Mouse (Mus musculus) MEL (cell line): Measurements from ENCODE around the gene Sdhaf3. TPM values are rescaled to one million over a fixed set of nuclear protein-coding genes. Genes with fewer than 3 reads are reported as not detected.
"Not testable (repeated sequence)": the region's sequence is repeated elsewhere in the genome, so short reads cannot be mapped to it uniquely, and the experiment has no call there.

ENCODE experiments used
- DNase-seq: peaks from one replicate; pipeline ENCODE4 v3.0.0; 2011; ENCODE audit warnings: low read depth, low spot score
- H3K27ac ChIP-seq: 2 replicates; pipeline ENCODE4 v1.5.1; 2012; ENCODE audit warnings: low read depth, mild to moderate bottlenecking, control low read depth, low read length, moderate library complexity; ENCODE audit not compliant: control insufficient read depth
- H3K27me3 ChIP-seq, 2 experiments: fragments of 150-350 bp in 1 of 2; sonication (generic) in 1 of 2; 2 replicates each; pipeline ENCODE4 v1.6.1; 2012; ENCODE audit warnings: low read length in 2 of 2, mild to moderate bottlenecking in 2 of 2, improper control_type of control experiment in 1 of 2, moderate library complexity in 1 of 2; ENCODE audit not compliant: insufficient read depth in 2 of 2, control insufficient read depth in 1 of 2
- H3K36me3 ChIP-seq, 2 experiments: 2 replicates each; pipeline ENCODE4 v1.6.1; 2012 to 2014; ENCODE audit warnings: low read length in 2 of 2, improper control_type of control experiment in 1 of 2, inconsistent platforms in 1 of 2, mild to moderate bottlenecking in 1 of 2; ENCODE audit not compliant: insufficient read depth in 2 of 2, control insufficient read depth in 1 of 2
- H3K4me1 ChIP-seq, 2 experiments: fragments of 150-350 bp in 1 of 2; sonication (generic) in 1 of 2; 2 replicates each; pipeline ENCODE4 v1.6.1; 2012; ENCODE audit warnings: low read length in 2 of 2, improper control_type of control experiment in 1 of 2, mild to moderate bottlenecking in 1 of 2; ENCODE audit not compliant: insufficient read depth in 2 of 2, control insufficient read depth in 1 of 2
- H3K4me3 ChIP-seq, 2 experiments: fragments of 150-350 bp in 1 of 2; sonication (generic) in 1 of 2; 2 replicates each; pipeline ENCODE4 v1.5.1; 2012; ENCODE audit warnings: low read depth in 2 of 2, low read length in 2 of 2, mild to moderate bottlenecking in 2 of 2, moderate library complexity in 2 of 2, control low read depth in 1 of 2, improper control_type of control experiment in 1 of 2; ENCODE audit not compliant: control insufficient read depth in 1 of 2, insufficient read depth in 1 of 2
- H3K79me2 ChIP-seq: 2 replicates; pipeline ENCODE4 v1.6.1; 2012; ENCODE audit warnings: mild to moderate bottlenecking, low read length, moderate library complexity; ENCODE audit not compliant: control insufficient read depth, poor library complexity, insufficient read depth
- H3K9ac ChIP-seq: 2 replicates; pipeline ENCODE4 v1.6.1; 2012; ENCODE audit warnings: low read depth, mild to moderate bottlenecking, control low read depth, low read length, moderate library complexity; ENCODE audit not compliant: control insufficient read depth, poor library complexity, severe bottlenecking
- H3K9me3 ChIP-seq: fragments of 150-350 bp; sonication (generic); replicated peaks from 2 replicates; pipeline ENCODE4 v1.6.1; 2012; ENCODE audit warnings: mild to moderate bottlenecking, low read length, improper control_type of control experiment, moderate library complexity; ENCODE audit not compliant: insufficient read depth
- CHD1 ChIP-seq: IDR thresholded peaks from 2 replicates; pipeline ENCODE4 v1.6.1; 2012; ENCODE audit warnings: low read depth, mild to moderate bottlenecking, inconsistent platforms, low read length, improper control_type of control experiment
- CHD2 ChIP-seq: IDR thresholded peaks from 2 replicates; pipeline ENCODE4 v1.6.1; 2011; ENCODE audit warnings: low read length, improper control_type of control experiment
- CTCF ChIP-seq, 3 experiments: IDR thresholded peaks in 2 of 3; conservative IDR thresholded peaks in 1 of 3; 2 replicates each; pipeline ENCODE4 v1.5.1; 2011 to 2012; ENCODE audit warnings: low read length in 3 of 3, low read depth in 2 of 3, mild to moderate bottlenecking in 2 of 3, improper control_type of control experiment in 1 of 3, inconsistent platforms in 1 of 3, mixed read lengths in 1 of 3, moderate library complexity in 1 of 3; ENCODE audit not compliant: control insufficient read depth in 1 of 3, insufficient read depth in 1 of 3, poor library complexity in 1 of 3, severe bottlenecking in 1 of 3
- ELF1 ChIP-seq: IDR thresholded peaks from 2 replicates; pipeline ENCODE4 v1.6.1; 2014; ENCODE audit warnings: low read depth, mild to moderate bottlenecking, inconsistent platforms, low read length, improper control_type of control experiment, moderate library complexity
- EP300 ChIP-seq, 2 experiments: IDR thresholded peaks; 2 replicates each; pipeline ENCODE4 v1.6.1; 2011; ENCODE audit warnings: improper control_type of control experiment in 2 of 2, low read length in 2 of 2, low read depth in 1 of 2, mild to moderate bottlenecking in 1 of 2
- GATA1 ChIP-seq: IDR thresholded peaks from 2 replicates; pipeline ENCODE4 v1.6.1; 2011; ENCODE audit warnings: low read depth, low read length, improper control_type of control experiment
- JUND ChIP-seq: IDR thresholded peaks from 2 replicates; pipeline ENCODE4 v1.6.1; 2011; ENCODE audit warnings: low read depth, mild to moderate bottlenecking, improper control_type of control experiment, low read length
- KAT2A ChIP-seq: conservative IDR thresholded peaks from 2 replicates; pipeline ENCODE4 v1.6.1; 2012; ENCODE audit warnings: low read depth, low read length, improper control_type of control experiment, inconsistent platforms
- MAFK ChIP-seq: IDR thresholded peaks from 2 replicates; pipeline ENCODE4 v1.6.1; 2011; ENCODE audit warnings: low read depth, mild to moderate bottlenecking, low read length, improper control_type of control experiment, borderline replicate concordance
- MAX ChIP-seq: IDR thresholded peaks from 2 replicates; pipeline ENCODE4 v1.6.1; 2011; ENCODE audit warnings: low read length, improper control_type of control experiment
- MAZ ChIP-seq: IDR thresholded peaks from 2 replicates; pipeline ENCODE4 v1.6.1; 2012; ENCODE audit warnings: low read depth, mild to moderate bottlenecking, inconsistent platforms, low read length, improper control_type of control experiment
- MXI1 ChIP-seq: IDR thresholded peaks from 2 replicates; pipeline ENCODE4 v1.6.1; 2011; ENCODE audit warnings: mild to moderate bottlenecking, low read depth, low read length, improper control_type of control experiment
- NRF1 ChIP-seq: IDR thresholded peaks from 2 replicates; pipeline ENCODE4 v1.6.1; 2014; ENCODE audit warnings: low read depth, mild to moderate bottlenecking, inconsistent platforms, low read length, improper control_type of control experiment, moderate library complexity; ENCODE audit not compliant: poor library complexity, insufficient read depth, severe bottlenecking
- POLR2A ChIP-seq, 2 experiments: IDR thresholded peaks; 2 replicates each; pipeline ENCODE4 v1.6.1; 2011 to 2012; ENCODE audit warnings: low read length in 2 of 2, mild to moderate bottlenecking in 2 of 2, control low read depth in 1 of 2, improper control_type of control experiment in 1 of 2, low read depth in 1 of 2, moderate library complexity in 1 of 2; ENCODE audit not compliant: control insufficient read depth in 1 of 2, insufficient read depth in 1 of 2, poor library complexity in 1 of 2
- RAD21 ChIP-seq: IDR thresholded peaks from 2 replicates; pipeline ENCODE4 v1.6.1; 2011; ENCODE audit warnings: mild to moderate bottlenecking, low read depth, low read length, improper control_type of control experiment
- RCOR1 ChIP-seq: IDR thresholded peaks from 2 replicates; pipeline ENCODE4 v1.6.1; 2012; ENCODE audit warnings: low read depth, mild to moderate bottlenecking, inconsistent platforms, low read length, improper control_type of control experiment
- SMC3 ChIP-seq: IDR thresholded peaks from 2 replicates; pipeline ENCODE4 v1.6.1; 2011; ENCODE audit warnings: low read depth, low read length, improper control_type of control experiment
- USF2 ChIP-seq, 2 experiments: IDR thresholded peaks; 2 replicates each; pipeline ENCODE4 v1.6.1; 2011 to 2012; ENCODE audit warnings: improper control_type of control experiment in 2 of 2, low read length in 2 of 2, borderline replicate concordance in 1 of 2, inconsistent platforms in 1 of 2, low read depth in 1 of 2, mild to moderate bottlenecking in 1 of 2; ENCODE audit not compliant: insufficient read depth in 1 of 2
- polyA plus RNA-seq, 2 experiments: library from polyadenylated mRNA; stranded (reverse) in 1 of 2; unstranded in 1 of 2; fragments of >175 nt in 1 of 2; fragments of >200 nt in 1 of 2; gene quantifications; 2 replicates each; pipeline versions ENCODE4 v1.2.1 to v1.2.4; 2012; ENCODE audit warnings: low replicate concordance in 2 of 2, low read depth in 1 of 2; ENCODE audit not compliant: insufficient read length in 2 of 2, insufficient read depth in 1 of 2, missing spikeins in 1 of 2
- total RNA-seq: library from RNA; depleted of rRNA; stranded (reverse); fragments of 300-350 nt; gene quantifications from 2 replicates; pipeline ENCODE4 v1.2.3, GENCODE M21; 2012

The Sdhaf3 gene
- total and polyA plus RNA-seq, 3 experiments: 6.1 to 44.7 (median 7.5) TPM

DNA sequence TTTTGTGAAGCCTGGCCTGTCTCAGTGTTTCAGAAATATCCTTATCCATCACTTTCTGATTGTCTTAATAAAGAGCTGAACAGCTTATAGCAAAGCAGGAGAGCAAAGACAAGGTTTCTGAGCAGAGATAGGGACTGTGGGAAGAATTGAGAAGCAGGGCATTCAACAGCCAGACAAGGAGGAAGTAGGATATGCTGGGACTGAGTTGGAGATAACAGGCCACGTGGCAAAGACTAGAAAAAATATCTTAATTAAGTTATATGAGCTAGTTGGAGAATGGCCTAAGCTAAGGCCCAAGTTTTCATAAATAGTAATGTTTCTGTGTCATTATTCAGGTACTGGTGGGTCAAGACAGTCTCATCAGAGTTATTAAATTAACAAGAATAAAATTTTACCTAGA, 8.2 kb upstream of the Sdhaf3 start (continued):
- TF ChIP-seq MXI1 (peak; percentile 73; the same call in 1 of the 2 replicates), CHD1 (no peak), POLR2A (IDR thresholded peaks at IDR 0.05; ENCODE audit: control insufficient read depth in 1 of 2, insufficient read depth in 1 of 2, low read depth in 1 of 2, low read length in 2 of 2, poor library complexity in 1 of 2) (no peak), RAD21 (no peak)
- TF ChIP-seq, all 39 proteins: peak for 12

DNA sequence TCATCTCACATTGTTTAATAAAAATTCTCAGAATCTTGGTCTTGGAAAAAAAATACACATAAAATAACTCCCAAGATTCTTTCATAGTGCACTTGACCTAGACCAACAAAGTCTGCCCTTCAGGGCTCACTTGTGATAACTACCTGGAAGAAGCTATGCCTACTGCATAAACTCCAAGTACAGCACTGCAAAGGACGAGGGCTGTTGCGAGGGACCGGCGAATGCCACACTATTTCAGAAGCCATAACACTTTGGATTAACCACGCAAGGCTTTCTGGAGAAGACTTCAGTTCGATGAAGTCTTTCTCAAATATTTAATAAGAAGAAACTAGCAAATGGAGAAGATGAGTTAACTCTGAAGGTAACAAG, 425 bp upstream of the Sdhaf3 start:
- Histone ChIP-seq H3K4me1 (peaks cover 0 to 3% of the 10 kb centered on the region in 2 experiments; a peak in 2 of 4 replicates), H3K9ac (peak overlapping the region; percentile 52), H3K79me2 (peaks cover 5% of the 10 kb centered on the region), H3K27me3 (no peaks in the 10 kb centered on the region), H3K27ac (peak overlapping the region; percentile 46), H3K36me3 (no peaks in the 10 kb centered on the region), H3K4me3 (peak overlapping the region; percentile 37 to 57), H3K9me3 (no peaks in the 10 kb centered on the region)
- TF ChIP-seq CHD2: no peak
- no peak for DNase-seq

DNA sequence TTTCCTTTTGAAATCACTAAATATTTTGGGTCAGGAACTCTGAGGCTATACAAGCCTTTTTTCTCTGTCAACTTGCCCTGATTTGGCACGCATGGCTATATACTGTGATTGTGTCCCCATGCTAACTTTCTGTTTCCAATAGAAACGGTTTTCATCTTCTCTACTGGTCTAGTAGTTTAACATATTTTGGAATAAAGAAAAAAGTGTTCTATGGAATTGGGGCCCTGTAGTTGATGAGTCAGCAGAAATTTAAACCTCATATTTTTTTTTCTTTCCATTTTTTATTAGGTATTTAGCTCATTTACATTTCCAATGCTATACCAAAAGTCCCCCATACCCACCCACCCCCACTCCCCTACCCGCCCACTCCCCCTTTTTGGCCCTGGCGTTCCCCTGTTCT, 3.4 kb downstream of the Sdhaf3 start:
- not testable (repeated sequence) for H3K27me3 ChIP-seq, H3K36me3 ChIP-seq, DNase-seq, H3K4me3 ChIP-seq, H3K9ac ChIP-seq, H3K27ac ChIP-seq, H3K79me2 ChIP-seq, H3K9me3 ChIP-seq, H3K4me1 ChIP-seq
- TF ChIP-seq MAFK: peak; percentile 83

DNA sequence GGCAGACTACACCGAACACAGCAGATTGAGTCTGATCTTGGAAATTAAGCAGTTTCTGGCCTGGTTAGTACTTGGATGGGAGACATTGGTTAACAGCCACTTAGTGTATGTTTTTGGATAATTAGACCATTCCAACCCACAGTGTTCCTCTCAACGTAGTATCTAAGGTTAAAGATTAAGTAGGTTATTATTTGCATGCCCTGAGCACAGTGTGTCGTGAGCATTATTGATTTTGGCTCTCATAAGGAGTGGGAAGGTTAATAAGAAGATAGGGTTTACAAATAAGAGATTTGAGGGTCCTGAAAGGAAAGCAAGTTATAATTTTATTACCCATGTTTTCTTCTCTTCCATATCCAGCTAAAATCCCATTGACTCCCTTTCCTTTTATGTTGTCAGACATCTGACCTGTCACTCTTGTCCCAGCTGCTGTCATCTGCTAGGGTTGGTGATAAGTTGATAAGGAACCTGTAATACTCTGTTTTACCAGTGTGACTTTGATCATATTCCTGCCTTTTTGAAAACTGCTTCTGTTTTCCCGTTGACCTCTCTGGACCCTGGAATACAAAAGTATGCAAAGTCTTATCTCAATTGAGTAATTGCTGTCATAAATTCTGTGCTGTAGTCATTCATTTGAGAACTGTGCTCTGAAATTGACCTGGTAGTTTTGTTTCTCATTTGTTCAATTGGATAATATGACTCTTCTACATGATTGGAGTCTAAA, 41.6 kb downstream of the Sdhaf3 start:
- Histone ChIP-seq H3K9ac (no peak overlapping the region), H3K4me3 (no peak overlapping the region), H3K4me1 (no peaks in the 10 kb centered on the region), H3K27ac (no peak overlapping the region), H3K27me3 (no peaks in the 10 kb centered on the region), H3K9me3 (no peaks in the 10 kb centered on the region), H3K79me2 (no peaks in the 10 kb centered on the region), H3K36me3 (no peaks in the 10 kb centered on the region)
- no peak for DNase-seq
- TF ChIP-seq SMC3: no peak

DNA sequence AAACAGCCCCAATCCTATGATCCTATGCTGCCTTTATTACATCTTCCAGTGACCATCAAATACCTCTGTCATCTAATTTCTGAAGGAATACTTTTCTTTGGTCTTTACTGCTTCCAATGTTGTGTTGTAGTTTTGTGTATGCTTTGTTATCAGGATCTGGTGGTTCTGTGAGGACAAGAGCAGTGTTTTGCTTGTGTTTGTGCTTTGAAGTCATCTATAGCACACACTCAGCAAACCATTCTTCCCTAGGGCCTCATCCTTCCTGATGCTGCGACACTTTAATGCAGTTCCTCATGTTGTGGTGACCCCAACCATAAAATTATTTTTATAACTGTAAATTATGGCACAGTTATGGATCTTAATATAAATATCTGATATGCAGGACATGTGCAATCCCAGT, 42.2 kb downstream of the Sdhaf3 start:
- H3K9me3 ChIP-seq: no peaks in the 10 kb centered on the region
- no peaks in the 10 kb centered on the region for H3K36me3 ChIP-seq
- no peaks in the 10 kb centered on the region for H3K27me3 ChIP-seq
- H3K27ac ChIP-seq: no peak overlapping the region
- no peak for DNase-seq
- H3K9ac ChIP-seq: no peak overlapping the region
- no peak overlapping the region for H3K4me3 ChIP-seq
- H3K4me1 ChIP-seq: no peaks in the 10 kb centered on the region
- H3K79me2 ChIP-seq: no peaks in the 10 kb centered on the region
- no peak for TF ChIP-seq GATA1
- no peak for TF ChIP-seq MAZ
- no peak for TF ChIP-seq RCOR1
- no peak for TF ChIP-seq NRF1
- TF ChIP-seq CHD1: no peak
- no peak for TF ChIP-seq POLR2A (IDR thresholded peaks at IDR 0.05; ENCODE audit: control insufficient read depth in 1 of 2, insufficient read depth in 1 of 2, low read depth in 1 of 2, low read length in 2 of 2, poor library complexity in 1 of 2)
- no peak for TF ChIP-seq USF2 (IDR thresholded peaks at IDR 0.05; ENCODE audit: borderline replicate concordance in 1 of 2, insufficient read depth in 1 of 2, low read depth in 1 of 2, low read length in 2 of 2)
- TF ChIP-seq JUND: no peak
- no peak for TF ChIP-seq ELF1
- no peak for TF ChIP-seq KAT2A
- TF ChIP-seq CTCF (IDR thresholded peaks at IDR 0.05 in 2 of 3, conservative IDR thresholded peaks at IDR 0.05 in 1 of 3; ENCODE audit: control insufficient read depth in 1 of 3, insufficient read depth in 1 of 3, low read depth in 2 of 3, low read length in 3 of 3, poor library complexity in 1 of 3, severe bottlenecking in 1 of 3): no peak
- no peak for TF ChIP-seq EP300 (IDR thresholded peaks at IDR 0.05; ENCODE audit: low read depth in 1 of 2, low read length in 2 of 2)
- TF ChIP-seq MAX: no peak
